Mouse (Mus musculus): ENCODE measurements around the gene Gm13275.
"Not testable (repeated sequence)": the region's sequence is repeated elsewhere in the genome, so short reads cannot be mapped to it uniquely, and the experiment has no call there.

Gm13275 gene

DNA sequence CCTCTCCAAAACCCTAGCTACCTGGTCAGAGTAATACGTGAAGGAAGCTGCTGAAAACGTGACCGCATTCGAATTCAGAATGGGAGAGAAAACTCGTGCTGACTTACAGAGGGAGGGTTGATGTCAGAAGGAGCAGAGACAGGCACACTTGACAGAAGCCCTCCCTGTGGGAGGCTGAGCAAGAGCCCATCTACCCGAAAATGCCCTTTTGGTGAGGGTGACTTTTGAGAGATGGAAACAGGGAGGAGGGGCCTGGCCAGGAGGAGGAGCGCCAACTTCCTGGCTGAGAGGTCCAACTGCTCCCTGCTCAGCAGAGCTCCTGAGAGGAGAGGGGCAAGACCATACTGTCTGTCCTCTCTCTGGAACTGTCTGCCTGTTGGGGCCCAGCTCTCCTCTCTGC is 5.1 kb downstream of the Gm13275 start, which contains the start of gene Gm13285:
Gene Gm13285, plus strand, starts transcription at position 301 of the 400 bp plus-strand sequence.
- DNase-seq, result not testable (repeated sequence)

- not testable (repeated sequence) for DNase-seq
These were observed 8.7 kb downstream of the Gm13275 start, which contains the start of gene Gm13287 for GRCm38 (mm10) chr4:88802954-88803353. Gene Gm13287, plus strand, starts transcription at chr4:88803254.

DNA sequence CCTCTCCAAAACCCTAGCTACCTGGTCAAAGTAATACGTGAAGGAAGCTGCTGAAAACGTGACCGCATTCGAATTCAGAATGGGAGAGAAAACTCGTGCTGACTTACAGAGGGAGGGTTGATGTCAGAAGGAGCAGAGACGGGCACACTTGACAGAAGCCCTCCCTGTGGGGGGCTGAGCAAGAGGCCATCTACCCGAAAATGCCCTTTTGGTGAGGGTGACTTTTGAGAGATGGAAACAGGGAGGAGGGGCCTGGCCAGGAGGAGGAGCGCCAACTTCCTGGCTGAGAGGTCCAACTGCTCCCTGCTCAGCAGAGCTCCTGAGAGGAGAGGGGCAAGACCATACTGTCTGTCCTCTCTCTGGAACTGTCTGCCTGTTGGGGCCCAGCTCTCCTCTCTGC is 10.9 kb downstream of the Gm13275 start, which contains the start of gene Gm13288:
Gene Gm13288, plus strand, starts transcription at position 301 of the 400 bp plus-strand sequence.
- not testable (repeated sequence) for DNase-seq

GRCm38 (mm10) chr4:88805761-88806160 is 11.5 kb downstream of the Gm13275 start:
- not testable (repeated sequence) for DNase-seq

DNA sequence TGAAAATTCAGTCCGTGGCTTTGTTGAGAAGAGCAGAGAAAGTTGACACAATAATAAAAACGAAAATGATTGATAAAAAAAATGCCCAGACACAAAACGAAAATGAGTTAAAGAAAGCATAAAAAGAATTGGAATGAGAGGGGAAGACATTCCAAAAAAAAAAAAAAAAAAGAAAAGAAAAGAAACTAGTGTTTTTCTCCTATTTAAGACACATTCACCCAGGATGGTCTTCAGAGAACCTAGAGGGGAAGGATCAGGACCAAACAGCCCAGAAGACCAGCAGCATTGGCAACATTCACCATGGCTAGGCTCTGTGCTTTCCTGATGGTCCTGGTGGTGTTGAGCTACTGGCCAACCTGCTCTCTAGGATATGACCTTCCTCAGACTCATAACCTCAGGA is 21.6 kb downstream of the Gm13275 start, which contains the start of gene Ifna7:
Gene Ifna7, plus strand, starts transcription at position 301 of the 400 bp plus-strand sequence.
- DNase-seq, result no peak

GRCm38 (mm10) chr4:88819659-88820058 is 25.4 kb downstream of the Gm13275 start, which contains the start of gene Ifna11:
Gene Ifna11, plus strand, starts transcription at chr4:88819959.
- DNase-seq, result no peak

DNA sequence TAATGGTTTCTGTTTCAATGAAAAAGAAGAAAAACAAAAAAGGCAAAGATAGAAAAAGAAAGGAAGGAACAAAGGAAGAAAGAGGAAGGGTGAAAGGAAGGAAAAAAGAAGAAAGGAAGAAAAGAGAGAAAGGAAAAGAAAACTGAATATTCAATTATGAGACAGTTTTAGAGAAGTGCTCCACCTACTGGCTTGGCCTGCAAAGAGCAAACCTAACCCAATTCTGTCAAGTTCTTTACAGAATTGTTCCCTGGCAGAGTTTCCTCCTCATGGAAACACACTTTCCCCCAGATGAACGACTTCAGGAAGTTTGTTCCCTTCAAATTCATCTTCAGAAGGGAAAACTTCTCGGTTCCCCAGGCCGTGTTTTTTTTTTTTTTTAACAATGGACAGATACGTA is 28.7 kb downstream of the Gm13275 start:
- no peak for DNase-seq

GRCm38 (mm10) chr4:88827116-88827515 is 32.8 kb downstream of the Gm13275 start, which contains the start of gene Ifna6:
Gene Ifna6, plus strand, starts transcription at chr4:88827416.
- not testable (repeated sequence) for DNase-seq

DNA sequence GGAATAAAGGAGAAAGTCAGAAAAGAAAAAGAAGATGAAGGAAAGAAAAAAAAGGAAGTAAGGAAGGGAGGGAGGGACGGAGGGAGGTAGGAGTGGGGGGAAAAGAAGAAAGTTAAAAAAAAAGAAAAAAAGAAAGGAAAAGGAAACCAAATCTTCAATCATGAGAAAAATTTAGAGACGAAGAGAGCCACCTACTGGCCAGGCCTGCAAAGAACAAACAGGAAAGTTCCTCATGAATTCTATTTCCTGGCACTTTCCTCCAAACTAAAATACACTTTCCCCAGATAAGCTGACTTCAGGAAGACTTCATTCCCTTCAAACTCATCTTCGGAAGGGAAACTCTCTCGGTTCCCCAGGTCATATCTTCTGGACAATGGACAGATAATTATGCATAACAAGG is 36.2 kb downstream of the Gm13275 start:
- DNase-seq, result no peak

- not testable (repeated sequence) for DNase-seq
These were observed 40.9 kb downstream of the Gm13275 start, which contains the start of gene Ifna5 for GRCm38 (mm10) chr4:88835225-88835624. Gene Ifna5, plus strand, starts transcription at chr4:88835525.

DNA sequence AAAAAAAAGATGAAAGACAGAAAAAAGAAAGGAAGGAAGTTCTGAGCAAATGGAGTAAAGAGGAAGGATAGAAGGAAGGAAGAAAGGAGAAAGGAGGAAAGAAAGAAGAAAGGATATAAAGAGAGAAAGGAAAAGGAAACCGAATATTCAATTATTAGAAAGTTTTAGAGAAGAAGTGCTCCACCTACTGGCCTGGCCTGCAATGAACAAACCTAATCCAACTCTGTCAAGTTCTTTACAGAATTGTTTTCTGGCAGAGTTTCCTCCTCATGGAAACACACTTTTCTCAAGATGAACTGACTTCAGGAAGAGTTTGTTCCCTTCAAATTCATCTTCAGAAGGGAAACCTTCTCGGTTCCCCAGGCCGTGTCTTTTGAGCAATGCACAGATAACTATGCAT is 44.5 kb downstream of the Gm13275 start:
- DNase-seq, result no peak

DNA sequence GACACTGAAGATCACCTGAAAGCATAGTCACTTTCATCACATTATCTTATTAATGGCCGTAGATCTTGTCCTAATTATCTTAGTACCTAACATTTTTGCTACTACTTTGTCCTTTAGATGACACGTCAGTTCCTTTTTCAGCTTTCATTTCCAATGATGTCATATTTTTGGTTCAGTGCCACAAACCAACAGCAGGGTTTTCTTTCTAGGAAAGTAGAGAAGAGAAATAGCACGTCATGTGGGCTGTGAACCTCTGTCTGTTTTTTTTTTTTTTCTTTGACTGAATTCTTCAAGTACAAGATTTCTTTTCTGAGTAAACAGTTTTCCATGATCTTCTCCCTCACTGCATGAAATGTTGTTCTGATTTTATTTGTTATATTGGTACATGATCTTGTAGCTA is 45.8 kb downstream of the Gm13275 start:
- DNase-seq, result no peak

DNA sequence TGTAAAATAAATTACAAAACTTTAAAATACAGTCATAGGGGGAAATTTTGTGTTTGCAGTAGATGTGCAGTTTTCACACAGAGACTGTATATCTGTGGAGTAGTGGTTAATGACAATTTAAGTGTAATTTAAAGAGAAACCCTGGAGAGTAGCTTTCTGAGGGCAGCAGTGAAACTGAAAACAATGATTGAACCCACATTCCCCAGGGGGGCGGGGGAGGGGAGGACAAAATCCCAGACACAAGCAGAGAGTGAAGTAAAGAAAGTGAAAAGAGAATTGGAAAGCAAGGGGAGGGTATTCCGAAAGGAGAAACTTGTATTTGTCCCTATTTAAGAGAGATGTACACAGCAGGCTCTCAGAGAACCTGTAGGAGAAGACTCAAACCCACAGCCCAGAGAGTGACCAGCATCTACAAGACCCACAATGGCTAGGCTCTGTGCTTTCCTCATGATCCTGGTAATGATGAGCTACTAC is 47.2 kb downstream of the Gm13275 start, which contains the start of gene Ifna4:
Gene Ifna4, plus strand, starts transcription at position 424 of the 474 bp plus-strand sequence.
- no peak for DNase-seq

All from liver (tissue).